ENCODE assay signal across 11 mouse cellular contexts in the genomic region with DNA sequence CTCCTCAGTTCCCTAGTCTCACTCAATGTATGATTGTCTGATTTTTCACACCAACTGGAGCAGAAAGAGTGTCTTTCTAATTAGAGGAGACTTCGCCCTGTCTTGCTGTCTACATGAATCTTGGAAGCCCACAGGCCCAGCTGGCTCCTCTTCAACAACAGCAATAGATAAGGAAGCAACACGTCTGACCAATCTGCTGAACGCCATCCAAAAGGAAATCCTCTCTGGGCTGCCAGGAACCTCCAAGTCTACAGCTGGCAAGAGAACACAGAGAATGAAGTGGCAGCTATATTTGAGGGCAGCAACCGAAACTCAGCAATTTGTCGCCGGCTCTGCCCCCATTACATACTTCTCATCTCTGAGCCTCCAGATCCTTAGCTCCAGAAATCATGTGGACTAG.
DNase-seq lines count a peak whose midpoint lies in the region; ATAC-seq and TF ChIP-seq lines count a peak whose summit lies in the region.
"Had no signal": no experiment of that assay in that cellular context is flagged by ENCODE, and none has a peak within 500 bp of the region (broad histone marks: within the 10 kb centered on the region; RNA-seq: fewer than 3 reads in every experiment).

No protein-coding gene starts in this region.

- intact Hi-C loops in heart, postnatal 36 days (cut with DNase I): no loop called here

- WGBS in kidney, adult 2 months: 60% methylated on average over 6 of the region's 6 CpGs
- 60% methylated on average over 6 of the region's 6 CpGs for WGBS in kidney, embryonic 16.5 days
- WGBS in hindbrain, embryonic 16.5 days: 69% methylated on average over 6 of the region's 6 CpGs

- H3K27ac ChIP-seq in kidney, adult 2 months (ENCODE audit: insufficient read depth, low read depth, low read length): no peak overlapping the region
- H3K27ac ChIP-seq in kidney, embryonic 16.5 days (ENCODE audit: low read length): no peak overlapping the region
- no peak overlapping the region for H3K27ac ChIP-seq in hindbrain, embryonic 16.5 days (ENCODE audit: low read depth, low read length)
- H3K27ac ChIP-seq: hindbrain, embryonic 14.5 days had no signal

- H3K4me3 ChIP-seq in kidney, adult 2 months (ENCODE audit: insufficient read depth, low read depth, low read length): no peak overlapping the region
- no peak overlapping the region for H3K4me3 ChIP-seq in kidney, embryonic 16.5 days (ENCODE audit: low read length)
- no peak overlapping the region for H3K4me3 ChIP-seq in hindbrain, embryonic 16.5 days (ENCODE audit: low read length)

- H3K36me3 ChIP-seq in kidney, adult 2 months (ENCODE audit: control insufficient read depth, insufficient read depth, low read length): no peaks in the 10 kb centered on the region
- no peaks in the 10 kb centered on the region for H3K36me3 ChIP-seq in kidney, embryonic 16.5 days (ENCODE audit: insufficient read depth, low read length)
- no peaks in the 10 kb centered on the region for H3K36me3 ChIP-seq in hindbrain, embryonic 16.5 days (ENCODE audit: control insufficient read depth, insufficient read depth, low read length)

- no peaks in the 10 kb centered on the region for H3K27me3 ChIP-seq in kidney, adult 2 months (replicated peaks; ENCODE audit: control insufficient read depth, insufficient read depth, low read length)
- no peaks in the 10 kb centered on the region for H3K27me3 ChIP-seq in kidney, embryonic 16.5 days (ENCODE audit: insufficient read depth, low read length)
- H3K27me3 ChIP-seq in hindbrain, embryonic 16.5 days (replicated peaks; ENCODE audit: control insufficient read depth, insufficient read depth, low read length): no peaks in the 10 kb centered on the region

- no peak for TF ChIP-seq CTCF in kidney, adult 2 months (conservative IDR thresholded peaks at IDR 0.05; ENCODE audit: insufficient read depth, insufficient read length, low read depth, low read length)

- no peak for TF ChIP-seq POLR2A in kidney, adult 2 months (IDR thresholded peaks at IDR 0.05; ENCODE audit: low read depth, low read length)

- no peaks in the 10 kb centered on the region for H3K9me3 ChIP-seq in kidney, embryonic 16.5 days (ENCODE audit: low read length)
- no peaks in the 10 kb centered on the region for H3K9me3 ChIP-seq in hindbrain, embryonic 16.5 days (ENCODE audit: control insufficient read depth, low read length)

- DNase-seq in kidney, adult 2 months: peak; percentile 68
- DNase-seq in brain, adult 2 months (ENCODE audit: low read depth, low spot score): peak; percentile 56
- peak; percentile 18 to 19 for DNase-seq in heart, postnatal 36 days
- DNase-seq in lung, postnatal 36 days: peak; percentile 74
- DNase-seq in MN1 (ENCODE audit: low spot score): no peak
- no peak for DNase-seq in embryo, embryonic 9.5 days (ENCODE audit: extremely low spot score)
- DNase-seq: cerebellum, adult 9-10 months; spleen, adult 18-20 months had no signal

- no peak overlapping the region for H3K9ac ChIP-seq in kidney, embryonic 16.5 days (replicated peaks; ENCODE audit: low read length)
- H3K9ac ChIP-seq in hindbrain, embryonic 16.5 days (ENCODE audit: low read depth, low read length): no peak overlapping the region
- H3K9ac ChIP-seq: hindbrain, embryonic 14.5 days had no signal

- no peak overlapping the region for H3K4me2 ChIP-seq in kidney, embryonic 16.5 days (replicated peaks; ENCODE audit: low read depth, low read length)
- H3K4me2 ChIP-seq in hindbrain, embryonic 16.5 days (ENCODE audit: low read length): no peak overlapping the region
- H3K4me2 ChIP-seq: hindbrain, embryonic 14.5 days had no signal

- H3K4me1 ChIP-seq in kidney, adult 2 months (ENCODE audit: control insufficient read depth, insufficient read depth, low read length): no peaks in the 10 kb centered on the region
- H3K4me1 ChIP-seq in kidney, embryonic 16.5 days (ENCODE audit: insufficient read depth, low read length): 0 out of 2 replicates have a peak, but pooled peaks cover 4% of the 10 kb centered on the region
- no peaks in the 10 kb centered on the region for H3K4me1 ChIP-seq in hindbrain, embryonic 16.5 days (ENCODE audit: control insufficient read depth, insufficient read depth, low read depth, low read length)

- no peak for ATAC-seq in kidney, embryonic 16.5 days (ENCODE audit: low FRiP score, low TSS enrichment)
- no peak; the same call in 1 of the 2 replicates for ATAC-seq in hindbrain, embryonic 16.5 days

Comparison
In these comparisons a context has a peak if more than half of its experiments do, and no peak if none do; other contexts are left out.
1. DNase-seq: peak in kidney, adult 2 months (single experiment), brain, adult 2 months (single experiment), heart, postnatal 36 days (2 of 2) and lung, postnatal 36 days (single experiment); none in MN1 (single experiment) and embryo, embryonic 9.5 days (single experiment).